Comparison of ENCODE assay signal across 24 mouse cellular contexts in the genomic region with DNA sequence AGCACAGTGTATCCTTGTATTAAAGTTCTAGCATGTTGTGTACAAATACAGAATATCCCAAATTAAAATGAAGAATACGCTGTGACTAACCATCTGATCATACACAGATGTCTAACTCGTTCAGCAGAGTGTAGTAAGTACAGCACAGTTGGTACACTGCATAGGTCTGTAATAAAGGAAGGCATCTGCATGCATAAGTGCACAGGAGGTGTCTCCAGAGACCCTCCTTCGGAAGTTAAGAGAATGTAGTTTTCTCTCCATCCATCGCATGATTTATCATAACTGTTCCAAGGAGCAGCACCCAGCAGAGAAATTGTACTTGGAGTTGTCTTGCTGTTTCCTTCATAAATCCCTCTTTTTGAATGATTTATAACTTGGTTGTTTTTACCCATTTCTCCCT.
"Had no signal": no experiment of that assay in that cellular context is flagged by ENCODE, and none has a peak within 500 bp of the region (broad histone marks: within the 10 kb centered on the region; RNA-seq: fewer than 3 reads in every experiment).

No protein-coding gene starts in this region.

- H3K4me1 ChIP-seq: heart, embryonic 10.5 days; heart, embryonic 12.5 days; hindbrain, embryonic 10.5 days; intestine, embryonic 15.5 days; limb, embryonic 10.5 days; limb, embryonic 12.5 days had no signal

- H3K9ac ChIP-seq: heart, embryonic 12.5 days; hindbrain, embryonic 14.5 days; intestine, embryonic 15.5 days; limb, embryonic 12.5 days had no signal

- H3K9me3 ChIP-seq: heart, embryonic 10.5 days; heart, embryonic 12.5 days; hindbrain, embryonic 10.5 days; intestine, embryonic 15.5 days; limb, embryonic 10.5 days; limb, embryonic 12.5 days had no signal

- H3K27me3 ChIP-seq: heart, embryonic 12.5 days; intestine, embryonic 15.5 days; limb, embryonic 12.5 days had no signal

- DNase-seq: gastrocnemius, adult 2 months; gastrocnemius, postnatal 10 days; gastrocnemius, postnatal 25 days; heart, adult 18-20 months; heart, postnatal 10 days; heart, postnatal 4 days; kidney, adult 18-20 months; kidney, adult 8-10 months; kidney, postnatal 10 days; kidney, postnatal 25 days; kidney, postnatal 4 days; liver had no signal

- H3K27ac ChIP-seq: gastrocnemius, adult 2 months; heart, embryonic 10.5 days; hindbrain, embryonic 10.5 days; hindbrain, embryonic 14.5 days; intestine, embryonic 15.5 days; layer of hippocampus, adult 2 months; left cerebral cortex, adult 2 months; limb, embryonic 10.5 days; limb, embryonic 12.5 days had no signal

- ATAC-seq: inflammation-experienced regulatory T-cells, adult 6 months; intestine, embryonic 15.5 days; intestine, postnatal 0 days had no signal

- H3K4me2 ChIP-seq: heart, embryonic 12.5 days; hindbrain, embryonic 14.5 days; intestine, embryonic 15.5 days; limb, embryonic 12.5 days; liver, embryonic 11.5 days had no signal

- H3K36me3 ChIP-seq: heart, embryonic 10.5 days; heart, embryonic 12.5 days; hindbrain, embryonic 10.5 days; intestine, embryonic 15.5 days; limb, embryonic 10.5 days; limb, embryonic 12.5 days had no signal

- H3K4me3 ChIP-seq: gastrocnemius, adult 2 months; heart, embryonic 10.5 days; heart, embryonic 12.5 days; hindbrain, embryonic 10.5 days; intestine, embryonic 15.5 days; layer of hippocampus, adult 2 months; left cerebral cortex, adult 2 months; limb, embryonic 10.5 days; limb, embryonic 12.5 days had no signal
